ENCODE assay signal across 9 mouse cellular contexts in genomic region chr10:79946752-79947322, GRCm38 (mm10). TPM values are rescaled to one million over a fixed set of nuclear protein-coding genes. Genes with fewer than 3 reads are reported as not detected.
A peak's percentile ranks its signal among the peaks of the same experiment; 100 is the strongest.
DNase-seq lines count a peak whose midpoint lies in the region; ATAC-seq lines count a peak whose summit lies in the region.
"Had no signal": no experiment of that assay in that cellular context is flagged by ENCODE, and none has a peak within 500 bp of the region (broad histone marks: within the 10 kb centered on the region; RNA-seq: fewer than 3 reads in every experiment).

No protein-coding gene starts in this region.

- H3K36me3 ChIP-seq in heart, embryonic 12.5 days, result peaks cover 49% of the 10 kb centered on the region
- H3K36me3 ChIP-seq in midbrain, embryonic 12.5 days, result peaks cover 35% of the 10 kb centered on the region
- peaks cover 8% of the 10 kb centered on the region; the same call in 1 of the 2 replicates for H3K36me3 ChIP-seq in midbrain, embryonic 15.5 days (replicated peaks)
- peaks cover 64% of the 10 kb centered on the region for H3K36me3 ChIP-seq in limb, embryonic 13.5 days
- H3K36me3 ChIP-seq in stomach, embryonic 15.5 days, result peaks cover 34% of the 10 kb centered on the region

- H3K4me1 ChIP-seq in heart, embryonic 12.5 days (replicated peaks), result peaks cover 40% of the 10 kb centered on the region
- peaks cover 27% of the 10 kb centered on the region for H3K4me1 ChIP-seq in midbrain, embryonic 12.5 days
- H3K4me1 ChIP-seq in midbrain, embryonic 15.5 days, result peaks cover 10% of the 10 kb centered on the region
- peaks cover 43% of the 10 kb centered on the region for H3K4me1 ChIP-seq in limb, embryonic 13.5 days
- H3K4me1 ChIP-seq in stomach, embryonic 15.5 days, result peaks cover 42% of the 10 kb centered on the region

- no peaks in the 10 kb centered on the region for H3K27me3 ChIP-seq in heart, embryonic 12.5 days (replicated peaks)
- H3K27me3 ChIP-seq in midbrain, embryonic 12.5 days, result no peaks in the 10 kb centered on the region
- no peaks in the 10 kb centered on the region for H3K27me3 ChIP-seq in midbrain, embryonic 15.5 days (replicated peaks)
- no peaks in the 10 kb centered on the region for H3K27me3 ChIP-seq in limb, embryonic 13.5 days
- H3K27me3 ChIP-seq in stomach, embryonic 15.5 days (replicated peaks), result no peaks in the 10 kb centered on the region

- peak overlapping the region; percentile 8; the same call in 1 of the 2 replicates for H3K4me3 ChIP-seq in heart, embryonic 12.5 days
- H3K4me3 ChIP-seq in midbrain, embryonic 12.5 days, result no peak overlapping the region
- no peak overlapping the region for H3K4me3 ChIP-seq in midbrain, embryonic 15.5 days
- no peak overlapping the region for H3K4me3 ChIP-seq in limb, embryonic 13.5 days
- H3K4me3 ChIP-seq in stomach, embryonic 15.5 days (replicated peaks), result peak overlapping the region; percentile 16

- no peak for DNase-seq in heart, postnatal 36 days
- DNase-seq in urinary bladder, postnatal 25 days (ENCODE audit: low spot score), result no peak
- DNase-seq: adrenal gland, adult 2 months had no signal

- intact Hi-C loops in heart, postnatal 36 days (cut with DNase I), result no loop called here

- peak overlapping the region; percentile 73 for H3K27ac ChIP-seq in heart, embryonic 12.5 days (ENCODE audit: poor library complexity, severe bottlenecking)
- 0 out of 2 replicates have a peak overlapping the region, but pooled peaks have one; percentile 52 for H3K27ac ChIP-seq in midbrain, embryonic 12.5 days (replicated peaks)
- no peak overlapping the region for H3K27ac ChIP-seq in midbrain, embryonic 15.5 days
- H3K27ac ChIP-seq in limb, embryonic 13.5 days, result peak overlapping the region; percentile 16; the same call in 1 of the 2 replicates
- peak overlapping the region; percentile 86 for H3K27ac ChIP-seq in stomach, embryonic 15.5 days

- no peaks in the 10 kb centered on the region for H3K9me3 ChIP-seq in heart, embryonic 12.5 days (replicated peaks)
- H3K9me3 ChIP-seq in midbrain, embryonic 12.5 days, result no peaks in the 10 kb centered on the region
- no peaks in the 10 kb centered on the region for H3K9me3 ChIP-seq in midbrain, embryonic 15.5 days
- H3K9me3 ChIP-seq in limb, embryonic 13.5 days, result no peaks in the 10 kb centered on the region
- H3K9me3 ChIP-seq in stomach, embryonic 15.5 days, result no peaks in the 10 kb centered on the region

- WGBS in heart, embryonic 12.5 days, result 21% methylated on average over 7 of the region's 7 CpGs
- 19% methylated on average over 7 of the region's 7 CpGs for WGBS in midbrain, embryonic 12.5 days
- 35% methylated on average over 7 of the region's 7 CpGs for WGBS in midbrain, embryonic 15.5 days
- 22% methylated on average over 7 of the region's 7 CpGs for WGBS in limb, embryonic 13.5 days
- 21% methylated on average over 7 of the region's 7 CpGs for WGBS in stomach, embryonic 15.5 days

- H3K9ac ChIP-seq in heart, embryonic 12.5 days, result peak overlapping the region; percentile 48
- H3K9ac ChIP-seq in midbrain, embryonic 12.5 days (replicated peaks), result no peak overlapping the region
- no peak overlapping the region for H3K9ac ChIP-seq in midbrain, embryonic 15.5 days
- peak overlapping the region; percentile 31 for H3K9ac ChIP-seq in limb, embryonic 13.5 days
- H3K9ac ChIP-seq in stomach, embryonic 15.5 days, result peak overlapping the region; percentile 4; the same call in 1 of the 2 replicates

- peak; percentile 88 for ATAC-seq in heart, embryonic 12.5 days (ENCODE audit: insufficient number of reproducible peaks, low FRiP score)
- ATAC-seq in midbrain, embryonic 12.5 days (ENCODE audit: low FRiP score, low read depth), result no peak
- no peak for ATAC-seq in midbrain, embryonic 15.5 days (replicated peaks)
- ATAC-seq in limb, embryonic 13.5 days (ENCODE audit: low FRiP score, low read depth), result 0 out of 2 replicates have a peak, but pooled peaks have one; percentile 14
- peak; percentile 41 for ATAC-seq in stomach, embryonic 15.5 days (ENCODE audit: insufficient read depth, low FRiP score, low read depth)
- ATAC-seq in frontal cortex, adult (ENCODE audit: low TSS enrichment), result no peak

- peak overlapping the region; percentile 48 for H3K4me2 ChIP-seq in heart, embryonic 12.5 days
- no peak overlapping the region for H3K4me2 ChIP-seq in midbrain, embryonic 12.5 days (replicated peaks)
- H3K4me2 ChIP-seq in midbrain, embryonic 15.5 days, result no peak overlapping the region
- H3K4me2 ChIP-seq in limb, embryonic 13.5 days (replicated peaks), result peak overlapping the region; percentile 23; the same call in 1 of the 2 replicates
- H3K4me2 ChIP-seq in stomach, embryonic 15.5 days, result peak overlapping the region; percentile 40

RNA-seq across cellular contexts. Expression of gene Wdr18, which starts 13.1 kb away (rescaled TPM):
- 78.8 and 89.6 TPM in 2 replicates for polyA plus RNA-seq in heart, embryonic 12.5 days (2016; fragmentation: Nextera tagmentation; extraction: Ambion mirVana)
- total RNA-seq in heart, postnatal 36 days (2021), result 10 to 100 TPM; 25.6 to 28.8 TPM
- 90.4 and 97.0 TPM in 2 replicates for polyA plus RNA-seq in midbrain, embryonic 12.5 days (2016; fragmentation: Nextera tagmentation; extraction: Ambion mirVana)
- 87.3 and 87.5 TPM in 2 replicates for polyA plus RNA-seq in midbrain, embryonic 15.5 days (2015; fragmentation: Nextera tagmentation; extraction: Ambion mirVana)
- polyA plus RNA-seq in limb, embryonic 13.5 days (2015; fragmentation: Nextera tagmentation; extraction: Ambion mirVana), result 105 and 106 TPM in 2 replicates
- polyA plus RNA-seq in stomach, embryonic 15.5 days (2015; fragmentation: Nextera tagmentation; extraction: Ambion mirVana), result 86.0 and 86.2 TPM in 2 replicates

RNA-seq across cellular contexts. Expression of gene Arid3a, which starts 20.0 kb away (rescaled TPM):
- polyA plus RNA-seq in heart, embryonic 12.5 days (2016; fragmentation: Nextera tagmentation; extraction: Ambion mirVana), result 6.3 and 8.3 TPM in 2 replicates
- total RNA-seq in heart, postnatal 36 days (2021), result 1 to 10 TPM; 1.9 to 2.6 TPM
- polyA plus RNA-seq in midbrain, embryonic 12.5 days (2016; fragmentation: Nextera tagmentation; extraction: Ambion mirVana), result 4.0 and 5.6 TPM in 2 replicates
- polyA plus RNA-seq in midbrain, embryonic 15.5 days (2015; fragmentation: Nextera tagmentation; extraction: Ambion mirVana), result 2.9 and 4.7 TPM in 2 replicates
- polyA plus RNA-seq in limb, embryonic 13.5 days (2015; fragmentation: Nextera tagmentation; extraction: Ambion mirVana), result 5.5 and 6.2 TPM in 2 replicates
- 9.8 and 10.0 TPM in 2 replicates for polyA plus RNA-seq in stomach, embryonic 15.5 days (2015; fragmentation: Nextera tagmentation; extraction: Ambion mirVana)

RNA-seq across cellular contexts. Expression of gene Grin3b, which starts 23.7 kb away (rescaled TPM):
- 0.12 and 0.29 TPM in 2 replicates for polyA plus RNA-seq in heart, embryonic 12.5 days (2016; fragmentation: Nextera tagmentation; extraction: Ambion mirVana)
- total RNA-seq in heart, postnatal 36 days (2021), result under 1 TPM; 0.27 to 0.28 TPM
- 0.39 and 0.54 TPM in 2 replicates for polyA plus RNA-seq in midbrain, embryonic 12.5 days (2016; fragmentation: Nextera tagmentation; extraction: Ambion mirVana)
- polyA plus RNA-seq in midbrain, embryonic 15.5 days (2015; fragmentation: Nextera tagmentation; extraction: Ambion mirVana), result 0.34 and 0.66 TPM in 2 replicates
- 0.41 and 0.73 TPM in 2 replicates for polyA plus RNA-seq in limb, embryonic 13.5 days (2015; fragmentation: Nextera tagmentation; extraction: Ambion mirVana)
- 0.27 and 0.34 TPM in 2 replicates for polyA plus RNA-seq in stomach, embryonic 15.5 days (2015; fragmentation: Nextera tagmentation; extraction: Ambion mirVana)

RNA-seq across cellular contexts. Expression of gene R3hdm4, which starts 25.8 kb away (rescaled TPM):
- 92.8 and 97.3 TPM in 2 replicates for polyA plus RNA-seq in heart, embryonic 12.5 days (2016; fragmentation: Nextera tagmentation; extraction: Ambion mirVana)
- total RNA-seq in heart, postnatal 36 days (2021), result 10 to 100 TPM; 81.0 to 88.1 TPM
- polyA plus RNA-seq in midbrain, embryonic 12.5 days (2016; fragmentation: Nextera tagmentation; extraction: Ambion mirVana), result 157 and 167 TPM in 2 replicates
- polyA plus RNA-seq in midbrain, embryonic 15.5 days (2015; fragmentation: Nextera tagmentation; extraction: Ambion mirVana), result 292 and 296 TPM in 2 replicates
- 186 and 188 TPM in 2 replicates for polyA plus RNA-seq in limb, embryonic 13.5 days (2015; fragmentation: Nextera tagmentation; extraction: Ambion mirVana)
- polyA plus RNA-seq in stomach, embryonic 15.5 days (2015; fragmentation: Nextera tagmentation; extraction: Ambion mirVana), result 137 and 140 TPM in 2 replicates

RNA-seq across cellular contexts. Expression of gene Kiss1r, which starts 30.1 kb away (rescaled TPM):
- polyA plus RNA-seq in heart, embryonic 12.5 days (2016; fragmentation: Nextera tagmentation; extraction: Ambion mirVana), result 0.45 and 0.55 TPM in 2 replicates
- total RNA-seq in heart, postnatal 36 days (2021), result under 1 TPM; 0.17 to 0.38 TPM
- 1.4 and 1.5 TPM in 2 replicates for polyA plus RNA-seq in midbrain, embryonic 12.5 days (2016; fragmentation: Nextera tagmentation; extraction: Ambion mirVana)
- 3.1 and 3.3 TPM in 2 replicates for polyA plus RNA-seq in midbrain, embryonic 15.5 days (2015; fragmentation: Nextera tagmentation; extraction: Ambion mirVana)
- polyA plus RNA-seq in limb, embryonic 13.5 days (2015; fragmentation: Nextera tagmentation; extraction: Ambion mirVana), result 0.94 and 1.0 TPM in 2 replicates
- 0.83 and 0.94 TPM in 2 replicates for polyA plus RNA-seq in stomach, embryonic 15.5 days (2015; fragmentation: Nextera tagmentation; extraction: Ambion mirVana)

Comparison
In these comparisons a context has a peak if more than half of its experiments do, and no peak if none do; other contexts are left out.
1. ATAC-seq: peak in heart, embryonic 12.5 days (single experiment), limb, embryonic 13.5 days (single experiment) and stomach, embryonic 15.5 days (single experiment); none in midbrain, embryonic 12.5 days (single experiment), midbrain, embryonic 15.5 days (single experiment) and frontal cortex, adult (single experiment).
2. H3K4me2 ChIP-seq: peak in heart, embryonic 12.5 days (single experiment), limb, embryonic 13.5 days (single experiment) and stomach, embryonic 15.5 days (single experiment); none in midbrain, embryonic 12.5 days (single experiment) and midbrain, embryonic 15.5 days (single experiment).
3. H3K4me3 ChIP-seq: peak in heart, embryonic 12.5 days (single experiment) and stomach, embryonic 15.5 days (single experiment); none in midbrain, embryonic 12.5 days (single experiment), midbrain, embryonic 15.5 days (single experiment) and limb, embryonic 13.5 days (single experiment).
4. H3K9ac ChIP-seq: peak in heart, embryonic 12.5 days (single experiment), limb, embryonic 13.5 days (single experiment) and stomach, embryonic 15.5 days (single experiment); none in midbrain, embryonic 12.5 days (single experiment) and midbrain, embryonic 15.5 days (single experiment).